Mouse (Mus musculus): ENCODE measurements around the gene Mus81. TPM values are rescaled to one million over a fixed set of nuclear protein-coding genes. Genes with fewer than 3 reads are reported as not detected.

Mus81 gene
- polyA plus RNA-seq, 1 experiment from 2014 or later = 60.5 TPM

GRCm38 (mm10) chr19:5513005-5513349 is 24.8 kb upstream of the Mus81 start:
- H3K27me3 ChIP-seq (replicated peaks; ENCODE audit: control insufficient read depth, insufficient read depth, low read length) = no peaks in the 10 kb centered on the region
- no peak overlapping the region for H3K9ac ChIP-seq (replicated peaks; ENCODE audit: low read depth, low read length)
- no peak overlapping the region for H3K4me2 ChIP-seq (ENCODE audit: low read length)
- WGBS = 88% methylated on average over 3 of the region's 3 CpGs
- no peaks in the 10 kb centered on the region for H3K9me3 ChIP-seq (ENCODE audit: control insufficient read depth, low read length)
- no peak for ATAC-seq
- H3K27ac ChIP-seq (ENCODE audit: low read length) = no peak overlapping the region
- peaks cover 18% of the 10 kb centered on the region for H3K4me1 ChIP-seq (replicated peaks; ENCODE audit: control insufficient read depth, insufficient read depth, low read length)
- no peaks in the 10 kb centered on the region for H3K36me3 ChIP-seq (ENCODE audit: control insufficient read depth, insufficient read depth)
- H3K4me3 ChIP-seq (replicated peaks; ENCODE audit: low read length) = no peak overlapping the region

DNA sequence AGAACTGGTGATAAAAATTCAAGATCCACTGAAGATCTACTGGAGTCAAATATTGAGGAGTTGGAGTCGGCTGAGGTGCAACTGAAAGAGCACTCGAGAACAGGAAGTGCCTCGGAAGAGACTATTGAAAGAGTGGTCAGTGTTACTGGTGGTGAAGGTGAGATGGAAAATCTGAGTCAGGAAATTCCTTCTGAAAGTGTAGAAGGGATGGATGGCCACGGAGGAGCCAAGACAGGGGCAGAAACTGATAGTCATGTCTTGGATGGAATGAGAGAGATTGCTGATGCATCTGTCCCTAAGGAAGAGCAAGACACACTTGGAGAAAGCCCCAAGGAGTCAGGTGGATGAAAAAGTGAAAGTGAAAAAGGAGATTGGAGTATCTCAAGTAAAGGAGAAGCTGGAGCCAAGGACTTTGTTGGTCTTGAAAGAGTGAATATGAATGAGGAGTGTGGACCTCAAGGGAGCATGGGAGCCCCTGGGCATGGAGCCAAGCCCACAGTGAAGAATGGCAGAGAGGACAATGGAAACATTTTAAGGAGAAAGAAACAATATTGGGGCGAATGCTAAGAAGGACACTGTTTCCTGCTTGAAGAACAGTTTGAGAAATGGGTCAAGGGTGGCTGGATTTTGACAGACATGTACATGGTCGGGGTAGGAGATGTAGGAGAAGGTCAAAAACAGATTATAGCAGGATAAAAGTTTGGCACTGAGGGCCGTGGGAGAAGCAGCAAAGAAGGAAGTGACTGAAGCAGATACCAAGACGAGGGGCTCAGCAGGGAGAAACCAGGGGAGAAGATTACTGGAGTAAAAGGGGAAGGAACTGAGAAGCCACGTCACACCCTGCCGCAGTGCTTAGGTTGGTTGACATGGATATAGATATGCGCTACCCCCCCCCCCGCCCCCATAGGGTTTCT is 24.1 kb upstream of the Mus81 start:
- no peaks in the 10 kb centered on the region for H3K36me3 ChIP-seq (ENCODE audit: control insufficient read depth, insufficient read depth)
- H3K4me1 ChIP-seq (replicated peaks; ENCODE audit: control insufficient read depth, insufficient read depth, low read length) = peaks cover 18% of the 10 kb centered on the region
- H3K4me2 ChIP-seq (ENCODE audit: low read length) = no peak overlapping the region
- no peak for ATAC-seq
- H3K27me3 ChIP-seq (replicated peaks; ENCODE audit: control insufficient read depth, insufficient read depth, low read length) = no peaks in the 10 kb centered on the region
- no peak overlapping the region for H3K9ac ChIP-seq (replicated peaks; ENCODE audit: low read depth, low read length)
- no peak overlapping the region for H3K4me3 ChIP-seq (replicated peaks; ENCODE audit: low read length)
- no peaks in the 10 kb centered on the region for H3K9me3 ChIP-seq (ENCODE audit: control insufficient read depth, low read length)
- no peak overlapping the region for H3K27ac ChIP-seq (ENCODE audit: low read length)
- WGBS = 75% methylated on average over 12 of the region's 12 CpGs

GRCm38 (mm10) chr19:5511074-5511632 is 23.0 kb upstream of the Mus81 start:
- Histone ChIP-seq H3K27me3 (replicated peaks; ENCODE audit: control insufficient read depth, insufficient read depth, low read length) (no peaks in the 10 kb centered on the region), H3K4me2 (ENCODE audit: low read length) (peak overlapping the region; percentile 85), H3K27ac (ENCODE audit: low read length) (no peak overlapping the region; the same call in 1 of the 2 replicates), H3K4me1 (replicated peaks; ENCODE audit: control insufficient read depth, insufficient read depth, low read length) (peaks cover 18% of the 10 kb centered on the region), H3K36me3 (ENCODE audit: control insufficient read depth, insufficient read depth) (no peaks in the 10 kb centered on the region), H3K4me3 (replicated peaks; ENCODE audit: low read length) (peak overlapping the region; percentile 63), H3K9me3 (ENCODE audit: control insufficient read depth, low read length) (no peaks in the 10 kb centered on the region), H3K9ac (replicated peaks; ENCODE audit: low read depth, low read length) (peak overlapping the region; percentile 62)
- no peak for ATAC-seq
- WGBS = 53% methylated on average over 15 of the region's 15 CpGs

GRCm38 (mm10) chr19:5510031-5511026 is 22.1 kb upstream of the Mus81 start, which contains the start of gene Snx32:
Gene Snx32, minus strand, starts transcription at chr19:5510538.
- H3K9ac ChIP-seq (replicated peaks; ENCODE audit: low read depth, low read length) = peak within 1 kb of the TSS; percentile 62
- H3K4me3 ChIP-seq (replicated peaks; ENCODE audit: low read length) = peak within 1 kb of the TSS; percentile 63
- H3K27me3 ChIP-seq (replicated peaks; ENCODE audit: control insufficient read depth, insufficient read depth, low read length) = no peaks in the 10 kb centered on the region
- no peaks in the 10 kb centered on the region for H3K36me3 ChIP-seq (ENCODE audit: control insufficient read depth, insufficient read depth)
- H3K4me1 ChIP-seq (replicated peaks; ENCODE audit: control insufficient read depth, insufficient read depth, low read length) = peaks cover 18% of the 10 kb centered on the region
- peak; percentile 99 for ATAC-seq
- no peaks in the 10 kb centered on the region for H3K9me3 ChIP-seq (ENCODE audit: control insufficient read depth, low read length)
- 3% methylated on average over 47 of the region's 47 CpGs for WGBS
- peak within 1 kb of the TSS; percentile 85 for H3K4me2 ChIP-seq (ENCODE audit: low read length)
- H3K27ac ChIP-seq (ENCODE audit: low read length) = peak within 1 kb of the TSS; percentile 62

DNA sequence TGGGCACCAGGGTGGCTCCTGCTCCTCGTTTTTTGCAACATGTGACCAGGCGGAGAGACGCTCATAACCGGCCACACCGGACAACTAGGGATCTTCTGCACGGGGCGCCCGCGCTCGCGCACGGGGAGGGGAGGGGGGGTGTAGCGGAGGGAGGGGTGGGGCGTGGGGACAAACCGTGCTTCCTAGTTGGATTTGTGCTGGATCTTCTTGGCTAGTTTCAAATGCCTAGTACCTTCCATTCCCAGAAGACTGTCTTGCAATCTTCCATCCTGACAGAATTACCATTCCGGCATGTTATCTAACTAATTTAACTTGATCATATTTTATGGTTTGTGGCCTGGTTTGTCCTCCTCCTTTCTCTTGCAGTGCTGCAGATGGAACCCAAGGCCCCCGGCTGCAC is 15.5 kb upstream of the Mus81 start, which contains the start of gene 1700020D05Rik:
TSS of gene 1700020D05Rik (minus strand) at position 101 of the 400 bp plus-strand sequence.
- H3K4me1 ChIP-seq (replicated peaks; ENCODE audit: control insufficient read depth, insufficient read depth, low read length) = no peaks in the 10 kb centered on the region
- no peak within 1 kb of the TSS for H3K4me2 ChIP-seq (ENCODE audit: low read length)
- H3K27ac ChIP-seq (ENCODE audit: low read length) = no peak within 1 kb of the TSS
- WGBS = 64% methylated on average over 17 of the region's 17 CpGs
- H3K27me3 ChIP-seq (replicated peaks; ENCODE audit: control insufficient read depth, insufficient read depth, low read length) = no peaks in the 10 kb centered on the region
- no peak for ATAC-seq
- 0 out of 2 replicates have a peak, but pooled peaks cover 3% of the 10 kb centered on the region for H3K36me3 ChIP-seq (ENCODE audit: control insufficient read depth, insufficient read depth)
- H3K9ac ChIP-seq (replicated peaks; ENCODE audit: low read depth, low read length) = no peak within 1 kb of the TSS
- no peaks in the 10 kb centered on the region for H3K9me3 ChIP-seq (ENCODE audit: control insufficient read depth, low read length)
- no peak within 1 kb of the TSS for H3K4me3 ChIP-seq (replicated peaks; ENCODE audit: low read length)

- no peak overlapping the region for H3K9ac ChIP-seq (replicated peaks; ENCODE audit: low read depth, low read length)
- peaks cover 13% of the 10 kb centered on the region for H3K36me3 ChIP-seq (ENCODE audit: control insufficient read depth, insufficient read depth)
- 94% methylated on average over 2 of the region's 2 CpGs for WGBS
- ATAC-seq = no peak
- H3K27ac ChIP-seq (ENCODE audit: low read length) = no peak overlapping the region
- H3K9me3 ChIP-seq (ENCODE audit: control insufficient read depth, low read length) = no peaks in the 10 kb centered on the region
- no peaks in the 10 kb centered on the region for H3K27me3 ChIP-seq (replicated peaks; ENCODE audit: control insufficient read depth, insufficient read depth, low read length)
- no peak overlapping the region for H3K4me2 ChIP-seq (ENCODE audit: low read length)
- no peaks in the 10 kb centered on the region for H3K4me1 ChIP-seq (replicated peaks; ENCODE audit: control insufficient read depth, insufficient read depth, low read length)
- no peak overlapping the region for H3K4me3 ChIP-seq (replicated peaks; ENCODE audit: low read length)
These were observed 12.2 kb upstream of the Mus81 start for GRCm38 (mm10) chr19:5500330-5500875.

GRCm38 (mm10) chr19:5496052-5496370 is 7.8 kb upstream of the Mus81 start:
- Histone ChIP-seq H3K36me3 (ENCODE audit: control insufficient read depth, insufficient read depth) (peaks cover 24% of the 10 kb centered on the region), H3K4me3 (replicated peaks; ENCODE audit: low read length) (no peak overlapping the region), H3K4me2 (ENCODE audit: low read length) (no peak overlapping the region), H3K9me3 (ENCODE audit: control insufficient read depth, low read length) (no peaks in the 10 kb centered on the region), H3K27me3 (replicated peaks; ENCODE audit: control insufficient read depth, insufficient read depth, low read length) (no peaks in the 10 kb centered on the region), H3K27ac (ENCODE audit: low read length) (no peak overlapping the region), H3K9ac (replicated peaks; ENCODE audit: low read depth, low read length) (no peak overlapping the region), H3K4me1 (replicated peaks; ENCODE audit: control insufficient read depth, insufficient read depth, low read length) (peaks cover 18% of the 10 kb centered on the region)
- no peak for ATAC-seq
- 85% methylated on average over 16 of the region's 16 CpGs for WGBS

GRCm38 (mm10) chr19:5495353-5496051 is 7.3 kb upstream of the Mus81 start:
- peaks cover 24% of the 10 kb centered on the region for H3K36me3 ChIP-seq (ENCODE audit: control insufficient read depth, insufficient read depth)
- no peaks in the 10 kb centered on the region for H3K27me3 ChIP-seq (replicated peaks; ENCODE audit: control insufficient read depth, insufficient read depth, low read length)
- peaks cover 18% of the 10 kb centered on the region for H3K4me1 ChIP-seq (replicated peaks; ENCODE audit: control insufficient read depth, insufficient read depth, low read length)
- ATAC-seq = no peak
- WGBS = 82% methylated on average over 12 of the region's 12 CpGs
- H3K4me3 ChIP-seq (replicated peaks; ENCODE audit: low read length) = no peak overlapping the region
- H3K9ac ChIP-seq (replicated peaks; ENCODE audit: low read depth, low read length) = no peak overlapping the region
- no peaks in the 10 kb centered on the region for H3K9me3 ChIP-seq (ENCODE audit: control insufficient read depth, low read length)
- no peak overlapping the region for H3K4me2 ChIP-seq (ENCODE audit: low read length)
- no peak overlapping the region for H3K27ac ChIP-seq (ENCODE audit: low read length)
